Mouse (Mus musculus): ENCODE results near the gene Nebl. TPM values are rescaled to one million over a fixed set of nuclear protein-coding genes. Genes with fewer than 3 reads are reported as not detected.
A peak's percentile ranks its signal among the peaks of the same experiment; 100 is the strongest.

Gene Nebl
- total RNA-seq, 1 experiment from 2014 or later, result 7.3 TPM

DNA sequence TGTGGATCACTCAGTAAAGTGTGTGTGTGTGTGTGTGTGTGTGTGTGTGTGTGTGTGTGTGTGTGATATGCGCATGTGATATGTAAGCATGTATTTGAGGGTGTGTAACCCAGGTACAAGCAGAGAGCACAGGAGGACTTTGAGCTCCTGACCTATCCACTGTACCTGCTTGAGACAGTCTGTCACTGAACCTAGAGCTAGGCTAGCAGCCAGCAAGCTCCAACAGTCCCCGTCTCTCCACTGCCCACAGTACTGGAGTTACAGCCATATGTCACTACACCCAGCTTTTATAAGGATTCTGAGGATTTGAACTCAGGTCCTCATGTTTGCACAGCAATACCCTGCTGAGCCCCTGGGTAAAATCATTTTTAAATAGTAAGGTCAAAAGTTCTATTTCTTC is 215.6 kb downstream of the Nebl start:
- no peak for DNase-seq

DNA sequence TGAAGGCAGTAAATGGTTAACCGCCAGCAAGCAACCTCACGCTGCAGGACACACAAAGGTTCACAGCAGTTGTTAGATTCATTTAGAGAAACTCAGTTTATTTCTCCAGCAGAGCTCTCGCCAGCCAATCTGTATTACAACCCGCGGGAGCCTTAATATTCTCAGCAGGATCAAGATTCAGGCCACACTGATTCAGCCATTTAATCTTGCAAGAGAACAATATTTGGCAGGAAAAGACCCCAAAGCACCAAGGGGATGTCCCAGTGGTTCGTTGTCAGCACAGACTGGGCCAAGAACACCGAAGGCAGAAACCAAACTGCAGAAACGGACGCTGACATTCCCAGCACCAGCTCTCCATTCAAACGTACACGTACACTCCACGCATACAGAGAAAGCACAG is 216.5 kb downstream of the Nebl start:
- DNase-seq, result no peak

DNA sequence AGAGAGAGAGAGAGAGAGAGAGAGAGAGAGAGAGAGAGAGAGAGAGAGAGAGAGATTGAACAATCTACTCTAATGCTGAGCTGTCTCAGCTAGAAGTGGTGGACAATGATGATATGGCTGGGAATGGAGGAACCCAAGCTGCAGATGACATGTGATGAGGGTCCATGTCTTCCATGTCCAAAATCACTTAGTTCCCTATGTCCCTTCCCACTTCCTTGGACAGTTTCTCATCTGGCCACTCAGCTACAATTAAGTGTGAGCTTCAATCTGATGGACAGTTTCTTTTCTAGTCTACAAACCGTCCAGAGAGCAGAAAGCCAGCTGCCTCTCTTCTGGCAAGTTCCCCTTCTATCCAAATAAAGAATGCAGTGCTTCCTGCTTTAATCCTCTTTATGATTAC is 221.3 kb downstream of the Nebl start:
- no peak for DNase-seq

DNA sequence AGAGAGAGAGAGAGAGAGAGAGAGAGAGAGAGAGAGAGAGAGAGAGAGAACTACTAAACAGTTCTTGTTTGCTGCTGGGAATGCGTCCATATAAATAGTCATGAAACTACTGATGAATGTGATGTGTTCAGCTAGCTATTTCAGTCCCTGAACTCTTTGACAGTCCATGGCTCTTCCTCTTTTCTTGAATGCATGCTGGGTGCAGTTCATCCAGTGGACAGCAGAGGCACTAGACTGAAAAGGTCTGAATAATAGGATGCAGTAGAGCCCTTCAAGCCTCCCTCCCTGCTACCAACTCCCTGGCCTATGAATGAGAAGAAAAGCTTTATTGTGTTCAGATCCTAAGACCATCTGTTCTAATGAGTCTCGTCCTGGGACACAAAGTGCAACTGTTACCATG is 223.9 kb downstream of the Nebl start:
- no peak for DNase-seq

DNA sequence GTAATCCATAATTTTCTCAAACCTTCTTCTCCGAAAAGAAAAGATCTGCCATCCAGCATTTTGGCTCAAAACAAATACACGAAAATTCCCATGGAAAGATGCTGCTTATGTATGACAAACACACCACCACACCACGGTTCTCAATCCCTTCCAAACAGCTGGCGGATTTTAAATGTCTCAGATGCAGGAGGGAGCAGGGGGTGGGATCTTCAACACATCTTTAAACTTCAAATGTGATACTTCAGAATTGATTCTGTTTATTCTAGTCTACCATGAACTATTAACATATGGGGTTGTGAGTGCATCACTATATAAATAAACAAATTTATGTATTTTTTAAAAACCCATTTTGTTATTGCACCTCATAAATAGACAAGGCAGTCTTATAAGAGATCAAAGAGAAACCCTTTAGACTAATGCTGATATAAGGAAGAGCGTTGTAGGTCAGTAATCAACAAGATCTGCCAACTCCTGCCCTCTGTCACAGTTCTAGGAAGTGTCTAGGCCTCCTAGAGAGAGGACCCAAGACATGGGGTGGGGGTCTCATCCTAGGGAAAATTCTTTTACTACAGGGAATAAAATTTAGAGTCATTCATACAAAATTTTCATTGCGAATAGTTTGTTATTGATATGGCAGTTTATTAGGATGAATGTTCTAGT is 227.0 kb downstream of the Nebl start:
- DNase-seq, result no peak

DNA sequence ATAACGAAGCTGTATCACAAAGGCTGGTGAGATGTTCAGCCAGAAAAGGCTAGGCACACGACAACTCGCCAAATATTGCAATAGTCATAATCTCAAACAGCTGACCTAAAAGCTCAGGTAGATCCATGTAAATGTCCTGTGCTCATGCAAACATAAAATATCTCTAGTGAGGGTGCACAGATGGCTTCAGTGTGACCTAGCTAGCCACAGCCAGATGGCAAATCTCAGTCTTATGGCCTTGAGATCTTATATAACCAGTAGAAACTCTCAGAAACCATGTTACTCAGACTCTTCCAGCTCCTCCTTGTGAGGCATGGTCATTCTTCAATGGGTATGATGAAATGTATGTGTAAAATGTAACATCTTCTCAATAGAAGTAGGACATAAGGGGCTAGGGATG is 230.2 kb downstream of the Nebl start:
- no peak for DNase-seq

DNA sequence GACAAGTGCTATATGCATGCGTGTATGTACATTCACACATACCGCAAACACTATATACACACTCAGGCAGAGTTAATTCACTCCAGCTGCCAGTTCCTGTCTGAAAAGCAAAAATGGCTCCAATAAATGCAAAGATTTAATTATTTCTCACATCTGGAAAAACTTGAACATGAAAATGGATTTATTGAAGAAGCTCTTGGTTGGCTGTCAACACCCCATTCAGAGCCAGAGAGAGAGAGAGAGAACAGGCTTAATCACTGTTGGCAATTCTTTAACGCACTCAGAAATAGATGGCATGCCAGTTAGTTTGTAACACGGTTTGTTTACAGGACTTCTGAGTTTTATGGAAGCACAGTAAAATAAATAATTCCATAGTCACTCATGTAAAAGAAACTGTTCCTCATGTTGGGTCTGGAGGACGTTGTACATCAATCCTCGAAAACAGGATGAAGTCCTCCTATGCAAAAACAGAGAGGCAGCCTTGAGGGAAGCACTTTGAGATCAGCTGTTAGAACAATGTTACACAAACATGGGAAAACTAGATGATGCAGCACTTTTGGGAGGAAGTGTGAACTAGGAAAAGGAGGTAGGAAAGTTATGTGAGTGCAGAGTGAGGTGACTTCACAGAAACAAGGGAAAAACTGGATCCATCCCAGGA is 265.6 kb downstream of the Nebl start:
- DNase-seq, result no peak

DNA sequence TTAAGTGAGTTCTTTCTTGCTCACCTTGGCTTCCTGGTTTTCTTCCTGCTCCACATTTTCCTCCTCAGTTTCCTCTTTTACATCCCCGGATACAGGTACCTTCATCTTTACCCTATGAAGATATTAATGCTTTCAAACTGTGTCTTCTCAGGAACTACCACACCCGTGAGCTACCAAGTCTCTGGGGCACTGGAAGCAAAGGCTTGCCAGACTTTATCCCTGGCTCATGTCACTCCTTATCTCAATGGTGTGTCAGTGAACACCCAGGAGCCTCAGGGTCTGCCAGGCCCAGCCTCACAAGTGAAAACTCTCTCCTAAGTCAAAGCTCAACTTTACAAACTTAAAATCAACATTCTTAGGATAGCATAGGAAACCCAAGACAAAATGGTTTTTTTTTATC is 270.8 kb downstream of the Nebl start:
- no peak for DNase-seq

DNA sequence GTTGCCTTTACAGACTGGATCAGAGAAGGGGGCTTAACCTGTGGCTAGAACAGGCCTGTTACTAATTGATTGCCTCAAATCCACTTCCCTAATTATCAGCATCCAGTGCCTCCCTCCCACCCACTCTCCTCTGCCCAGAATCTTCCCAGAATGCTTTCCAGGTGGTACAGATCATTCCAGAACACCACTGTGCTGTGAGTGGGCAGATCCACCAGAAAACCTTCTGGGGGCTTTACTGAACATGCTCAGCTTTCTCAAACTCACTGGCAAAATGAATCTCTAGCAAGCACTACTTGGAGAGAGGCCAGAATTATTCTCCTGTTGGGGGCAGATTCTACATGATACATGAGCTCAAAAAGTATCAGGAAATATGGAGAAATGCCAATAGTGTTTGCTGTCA is 277.6 kb downstream of the Nebl start:
- no peak for DNase-seq

DNA sequence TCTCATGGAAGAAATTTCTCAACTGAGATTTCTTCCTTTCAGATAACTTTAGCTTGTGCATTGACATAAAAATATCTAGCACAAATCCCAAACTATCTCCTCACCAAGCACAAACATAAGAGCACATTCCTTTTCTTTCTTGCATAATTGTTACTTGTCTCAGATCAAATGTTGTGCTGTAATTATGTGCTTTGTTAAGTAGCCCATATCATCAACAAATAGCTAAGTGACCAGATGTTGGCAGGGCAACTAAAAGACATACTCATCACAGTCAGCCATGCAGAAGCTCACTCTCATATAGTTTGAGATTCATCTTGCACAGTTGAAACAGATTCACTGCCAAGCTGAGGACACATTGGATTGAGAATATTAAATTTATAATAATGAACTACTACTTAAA is 282.9 kb downstream of the Nebl start:
- no peak for DNase-seq

DNA sequence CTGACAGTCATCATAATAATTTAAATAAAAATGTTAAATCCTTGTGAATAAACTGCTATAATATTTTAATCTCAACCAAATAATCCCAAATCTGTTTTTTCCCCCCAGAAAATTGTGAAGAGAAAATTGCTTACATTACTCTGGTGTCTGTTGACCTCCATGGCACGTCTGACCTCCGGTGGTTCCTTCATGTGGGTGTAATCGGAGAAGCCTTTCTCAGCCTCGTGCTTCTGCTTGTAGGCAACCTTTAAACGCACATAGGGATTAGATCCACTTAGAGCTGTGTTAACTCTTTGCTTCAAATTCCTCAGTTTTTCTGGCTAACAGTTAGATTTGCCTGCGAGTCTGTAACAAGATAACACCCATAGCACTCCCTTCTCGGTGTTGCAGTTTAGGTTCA is 287.7 kb downstream of the Nebl start:
- no peak for DNase-seq

DNA sequence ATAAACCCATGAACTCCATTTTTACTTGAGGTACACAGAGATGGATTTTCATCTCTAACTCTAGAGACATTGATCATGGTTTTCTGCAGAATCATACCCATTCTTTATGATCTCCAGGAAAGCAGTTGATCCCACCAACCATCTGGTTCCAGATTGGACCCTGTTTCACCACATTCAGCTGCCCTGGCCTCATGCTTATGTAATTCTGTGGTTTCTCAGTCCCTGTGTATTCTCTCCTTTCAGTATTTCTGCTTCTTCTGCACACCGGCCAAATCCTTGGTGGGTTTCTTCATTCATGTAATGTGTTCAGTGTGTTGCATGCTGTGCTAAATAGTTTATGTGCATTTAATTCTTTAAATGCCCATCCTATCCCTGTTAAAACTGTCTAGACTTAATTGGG is 292.9 kb downstream of the Nebl start:
- DNase-seq, result no peak

DNA sequence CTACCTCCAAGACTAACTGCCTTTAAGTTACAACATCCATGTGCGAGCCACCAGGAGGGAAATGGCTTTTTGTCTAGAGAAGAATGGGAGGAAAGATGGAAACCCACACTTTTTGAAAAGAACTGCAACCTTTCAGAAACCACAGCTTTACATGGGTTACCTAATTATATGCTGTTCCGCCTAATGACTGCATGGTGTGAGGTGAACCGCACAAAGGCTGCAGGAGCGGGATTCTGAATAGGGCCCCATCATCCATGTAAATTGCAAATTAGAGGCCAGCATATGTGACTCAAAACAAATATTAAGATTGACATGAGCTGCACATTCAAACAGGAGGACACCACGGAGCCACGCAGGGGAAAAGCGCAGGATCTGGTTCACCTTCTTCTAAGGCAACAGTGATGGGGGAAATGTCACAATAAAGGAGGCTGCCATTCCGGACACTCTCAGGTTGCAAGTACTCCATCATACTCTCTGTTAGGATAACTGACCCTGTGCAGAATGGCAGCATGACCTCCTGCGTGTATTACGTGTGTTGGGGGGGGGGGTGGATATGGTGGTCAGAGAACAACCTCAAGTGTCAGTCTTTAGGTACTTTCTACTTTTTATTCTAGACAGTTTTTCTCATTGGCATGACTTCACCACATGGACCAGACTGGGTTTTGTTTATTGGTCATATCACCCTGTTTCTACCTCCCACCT is 294.4 kb downstream of the Nebl start:
- no peak for DNase-seq

DNA sequence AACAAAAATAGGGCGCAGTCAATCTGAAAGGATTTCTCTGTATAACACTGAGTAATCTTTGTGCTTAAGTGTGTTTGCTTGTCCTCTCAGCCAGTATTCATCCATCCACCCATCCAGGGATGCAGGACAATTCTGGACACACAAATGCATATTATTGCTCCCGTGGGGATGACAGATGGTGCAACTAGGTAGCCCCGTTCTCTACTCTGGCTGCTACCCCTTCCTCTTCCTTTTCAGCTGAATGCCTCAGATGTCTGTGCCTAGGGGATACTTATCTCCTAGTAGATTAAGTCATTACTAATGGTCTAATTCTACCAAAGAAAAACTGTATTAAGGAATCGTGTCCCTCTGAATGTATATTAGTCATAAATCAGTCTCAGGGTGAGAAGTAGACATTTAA is 296.0 kb downstream of the Nebl start:
- DNase-seq, result no peak

DNA sequence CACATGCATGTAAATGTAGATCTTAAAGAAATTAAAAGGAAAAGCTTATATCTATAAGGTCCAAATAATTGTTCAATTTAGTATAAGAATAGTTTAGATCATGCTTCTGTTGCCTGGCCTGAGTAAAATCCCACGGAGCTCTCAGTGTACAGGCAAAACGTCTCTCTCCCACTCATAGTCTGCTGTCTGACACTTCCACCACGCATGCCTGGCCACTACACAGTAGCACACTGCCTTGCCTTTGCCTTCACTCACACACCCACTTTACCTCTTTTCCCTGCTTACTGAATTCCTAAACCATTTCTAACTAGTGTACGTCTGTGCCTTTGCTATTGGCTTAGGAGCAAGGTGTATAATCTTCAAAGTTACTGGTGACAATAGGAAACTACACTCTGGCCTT is 302.2 kb downstream of the Nebl start:
- no peak for DNase-seq

DNA sequence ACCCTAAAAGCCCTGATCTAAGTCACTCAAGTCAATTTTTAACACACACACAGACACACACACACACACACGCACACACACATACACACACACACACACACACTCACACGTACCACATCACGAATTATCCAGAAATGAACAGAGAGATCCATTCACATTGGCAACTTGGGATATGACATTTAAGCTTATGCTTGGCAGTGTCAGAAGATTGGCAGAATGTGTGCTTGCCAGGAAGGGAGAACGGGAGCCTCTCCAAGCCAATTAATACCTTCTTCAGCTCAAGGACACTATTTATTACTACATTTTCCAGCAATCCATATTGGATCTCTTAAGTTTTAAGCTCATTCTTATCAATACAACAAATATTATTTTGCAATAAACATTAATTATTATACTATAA is 303.1 kb downstream of the Nebl start:
- DNase-seq, result no peak

DNA sequence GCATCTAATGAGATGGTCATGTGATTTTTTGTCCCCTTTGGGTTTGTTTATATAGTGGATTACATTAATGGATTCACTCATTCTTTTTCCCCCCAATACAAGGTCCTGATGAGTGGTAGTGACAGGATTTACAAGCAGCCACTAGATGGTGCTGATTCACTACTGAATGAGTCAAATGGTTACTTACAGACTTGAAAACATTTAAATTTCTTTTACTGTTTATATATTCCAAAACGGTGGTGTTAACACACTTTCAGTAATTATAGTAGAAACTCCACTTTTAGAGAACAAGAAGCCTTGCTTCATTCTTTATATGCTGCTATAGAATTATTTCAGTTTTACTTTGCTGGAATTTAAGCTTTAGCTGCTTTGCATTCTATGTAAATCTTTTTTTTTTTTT is 308.3 kb downstream of the Nebl start:
- DNase-seq, result peak; percentile 53

DNA sequence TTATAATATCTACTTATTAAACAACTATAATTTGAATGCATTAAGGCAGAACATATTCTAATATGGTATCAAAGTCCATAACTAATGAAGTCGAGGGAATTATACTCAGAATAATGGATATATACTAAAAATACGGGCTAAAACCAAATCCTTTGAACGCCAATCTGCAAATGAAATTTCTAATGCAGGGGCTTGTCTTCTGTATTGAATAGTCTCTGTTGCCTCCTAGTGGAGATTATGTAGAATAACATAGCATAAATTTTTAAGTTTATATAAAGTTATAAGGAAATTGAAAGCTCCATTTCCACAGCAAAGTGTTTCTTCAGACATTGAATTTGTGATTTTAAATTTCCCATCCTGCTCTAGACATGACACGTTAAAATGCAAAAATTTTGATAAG is 315.9 kb downstream of the Nebl start:
- no peak for DNase-seq

DNA sequence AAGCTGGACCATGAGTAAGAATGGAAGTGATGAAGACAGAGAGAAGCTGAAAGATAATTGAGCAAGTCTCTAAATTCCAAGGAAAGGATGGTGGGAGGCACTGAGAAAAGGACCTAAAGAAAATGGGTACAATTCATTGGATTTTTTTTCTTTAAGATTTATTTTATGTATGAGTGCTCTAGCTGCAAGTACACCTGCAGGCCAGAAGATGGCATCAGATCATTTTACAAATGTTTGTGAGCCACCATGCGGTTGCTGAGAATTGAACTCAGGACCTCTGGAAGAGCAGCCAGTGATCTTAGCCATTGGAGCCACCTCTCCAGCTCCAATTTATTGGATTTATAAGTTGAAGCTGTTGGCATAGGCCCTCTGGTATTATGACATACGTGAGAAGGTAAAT is 316.9 kb downstream of the Nebl start:
- DNase-seq, result no peak

DNA sequence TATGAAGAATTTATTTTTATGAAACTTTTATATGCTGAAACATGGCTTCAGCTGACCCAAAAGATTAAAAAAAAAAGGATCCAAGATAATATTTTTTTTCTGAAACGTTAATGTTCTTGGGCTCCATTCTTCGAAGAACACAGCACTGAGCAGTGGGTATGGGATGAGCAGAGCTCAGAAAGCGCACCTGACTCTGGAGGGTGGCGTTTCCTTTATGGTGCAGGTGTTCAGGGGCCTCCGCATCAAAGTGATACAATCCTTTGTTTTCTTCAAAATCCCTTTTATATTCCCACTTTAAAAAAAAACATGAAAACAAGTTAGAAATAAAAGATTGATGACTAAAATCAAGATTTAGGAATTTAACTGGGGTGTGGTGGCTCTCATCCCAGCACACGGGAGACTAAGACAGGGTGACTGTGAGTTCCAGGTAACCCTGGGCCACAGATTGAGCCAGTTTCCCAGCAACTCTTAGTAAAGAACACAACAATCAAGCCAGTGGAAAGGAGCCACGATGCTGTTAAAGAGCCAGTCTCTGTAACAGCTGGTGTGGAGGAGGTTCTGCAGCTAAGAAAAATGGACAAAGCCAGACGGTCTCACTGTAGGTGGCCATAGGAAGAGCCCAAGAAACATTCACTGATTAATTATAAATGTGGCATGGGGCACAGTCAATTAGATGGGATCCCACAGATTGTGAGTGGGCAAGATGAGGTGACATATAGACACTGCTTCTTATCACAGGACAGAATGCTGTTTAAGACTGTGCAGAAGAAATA is 317.6 kb downstream of the Nebl start:
- no peak for DNase-seq

DNA sequence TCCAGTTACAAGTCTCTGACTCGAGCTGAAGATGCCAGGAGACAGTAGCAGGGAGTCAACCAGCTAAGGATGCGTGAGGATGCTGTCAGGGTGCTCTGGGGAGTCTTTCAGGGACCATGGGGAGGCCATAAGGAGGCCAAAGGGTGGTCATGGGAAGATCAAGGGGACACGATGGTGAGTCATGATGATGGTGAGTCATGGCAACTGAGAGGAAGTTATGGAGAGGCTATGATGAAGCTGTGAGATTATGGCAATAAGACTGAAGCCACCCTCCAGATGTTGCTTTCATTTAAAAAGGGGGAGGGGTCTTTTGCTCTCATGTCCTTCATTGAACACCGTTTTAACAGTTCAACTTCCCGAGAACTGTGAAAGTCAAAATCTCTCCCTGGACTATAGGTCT is 322.0 kb downstream of the Nebl start:
- no peak for DNase-seq

DNA sequence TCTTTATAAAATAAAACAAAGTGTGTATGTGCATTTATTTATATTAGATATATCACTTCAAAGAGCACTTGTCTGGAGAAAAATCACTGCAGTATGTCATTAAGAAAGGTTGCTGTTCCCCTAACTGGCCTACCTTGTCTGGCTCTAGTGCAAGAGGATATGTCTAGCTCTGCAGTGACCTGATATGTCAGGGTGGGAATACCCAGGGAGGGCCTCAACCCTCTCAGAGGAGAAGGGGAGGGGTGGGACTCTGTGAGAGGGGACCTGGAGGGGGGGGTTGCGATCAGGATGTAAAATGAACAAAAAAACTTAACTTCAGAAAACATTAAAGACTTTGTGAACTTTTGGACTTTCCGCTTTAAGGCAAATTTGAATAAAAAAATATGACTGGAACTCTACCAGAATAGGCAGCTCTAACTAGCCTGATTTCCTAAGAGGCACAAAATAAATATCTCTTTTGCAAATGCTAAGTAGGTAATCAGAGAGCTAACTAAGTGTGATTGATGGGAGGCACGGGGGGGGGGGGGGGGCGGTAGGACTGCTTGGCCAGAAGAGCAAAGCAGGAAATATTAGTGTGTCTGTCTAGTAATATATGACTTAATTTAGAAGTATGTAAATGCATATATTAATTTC is 325.2 kb downstream of the Nebl start:
- no peak for DNase-seq

DNA sequence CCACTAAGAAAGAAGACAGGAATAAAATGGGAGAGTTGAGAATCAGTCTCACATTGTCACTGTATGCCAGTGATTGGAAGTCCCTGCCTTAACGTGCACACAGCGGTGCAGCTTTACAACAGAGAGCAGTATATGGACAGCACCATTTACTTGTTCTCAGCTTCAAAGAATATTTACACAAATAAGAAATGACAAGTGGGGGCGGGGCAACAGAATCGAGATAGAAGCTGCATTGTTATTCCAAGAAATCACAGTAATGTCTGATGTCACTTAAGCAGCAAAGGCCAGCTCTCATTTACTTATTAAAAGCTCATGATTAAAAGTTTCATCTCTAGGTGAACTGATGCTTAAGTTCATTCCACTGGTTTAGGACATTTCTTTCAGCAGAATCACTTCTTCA is 328.8 kb downstream of the Nebl start:
- DNase-seq, result no peak

All from adrenal gland, postnatal 14 days (tissue).